Mouse (Mus musculus) limb, embryonic 12.5 days (tissue): ENCODE results near the gene Ildr2. TPM values are rescaled to one million over a fixed set of nuclear protein-coding genes. Genes with fewer than 3 reads are reported as not detected.

ENCODE experiments used
- ATAC-seq: fragments of 200-750 bp; cut with Nextera tagmentation; 2 replicates; pipeline ENCODE4 v1.8.0; 2017; ENCODE audit warnings: low read depth, moderate TSS enrichment; ENCODE audit not compliant: insufficient number of reproducible peaks, insufficient read depth, low FRiP score, low TSS enrichment
- H3K27ac ChIP-seq: fragments of 300-500 bp; sonication (generic); 2 replicates; pipeline ENCODE4 v1.5.1; 2016; ENCODE audit warnings: mild to moderate bottlenecking, moderate library complexity
- H3K27me3 ChIP-seq: fragments of 300-500 bp; sonication (generic); 2 replicates; pipeline ENCODE4 v1.6.1; 2016; ENCODE audit warnings: mild to moderate bottlenecking, moderate library complexity
- H3K36me3 ChIP-seq: fragments of 300-500 bp; sonication (generic); 2 replicates; pipeline ENCODE4 v1.6.1; 2016; ENCODE audit warnings: mild to moderate bottlenecking, moderate library complexity
- H3K4me1 ChIP-seq: fragments of 300-500 bp; sonication (generic); replicated peaks from 2 replicates; pipeline ENCODE4 v1.6.1; 2016
- H3K4me2 ChIP-seq: fragments of 300-500 bp; sonication (generic); 2 replicates; pipeline ENCODE4 v1.6.1; 2016; ENCODE audit warnings: mild to moderate bottlenecking, moderate library complexity
- H3K4me3 ChIP-seq: fragments of 300-500 bp; sonication (generic); replicated peaks from 2 replicates; pipeline ENCODE4 v1.5.1; 2016; ENCODE audit warnings: mild to moderate bottlenecking
- H3K9ac ChIP-seq: fragments of 300-500 bp; sonication (generic); replicated peaks from 2 replicates; pipeline ENCODE4 v1.6.1; 2016; ENCODE audit warnings: mild to moderate bottlenecking, moderate library complexity
- H3K9me3 ChIP-seq: fragments of 300-500 bp; sonication (generic); 2 replicates; pipeline ENCODE4 v1.6.1; 2016; ENCODE audit warnings: mild to moderate bottlenecking, moderate library complexity
- WGBS: fragments of 180-500 bp; shearing (Covaris S2); methylation state at CpG from one replicate; pipeline ENCODE4 v1.1.7; 2016; 5-methylcytosine and 5-hydroxymethylcytosine counted together
- polyA plus RNA-seq: library from polyadenylated mRNA; unstranded; fragments of >200 nt; fragmentation: Nextera tagmentation; extraction: Ambion mirVana; gene quantifications from 2 replicates; pipeline ENCODE4 v1.2.1, GENCODE M21; 2016

The Ildr2 gene
- polyA plus RNA-seq, 1 experiment from 2014 or later: 0.23 TPM

- ATAC-seq: no peak
- Histone ChIP-seq H3K4me2 (no peak overlapping the region), H3K27ac (no peak overlapping the region), H3K27me3 (peaks cover 28% of the 10 kb centered on the region), H3K9me3 (no peaks in the 10 kb centered on the region), H3K4me3 (no peak overlapping the region), H3K9ac (no peak overlapping the region), H3K36me3 (no peaks in the 10 kb centered on the region), H3K4me1 (peaks cover 6% of the 10 kb centered on the region; the same call in 1 of the 2 replicates)
- 69% methylated on average over 8 of the region's 8 CpGs for WGBS
Measured at GRCm38 (mm10) chr1:166304352-166305240, 50.7 kb downstream of the Ildr2 start.

DNA sequence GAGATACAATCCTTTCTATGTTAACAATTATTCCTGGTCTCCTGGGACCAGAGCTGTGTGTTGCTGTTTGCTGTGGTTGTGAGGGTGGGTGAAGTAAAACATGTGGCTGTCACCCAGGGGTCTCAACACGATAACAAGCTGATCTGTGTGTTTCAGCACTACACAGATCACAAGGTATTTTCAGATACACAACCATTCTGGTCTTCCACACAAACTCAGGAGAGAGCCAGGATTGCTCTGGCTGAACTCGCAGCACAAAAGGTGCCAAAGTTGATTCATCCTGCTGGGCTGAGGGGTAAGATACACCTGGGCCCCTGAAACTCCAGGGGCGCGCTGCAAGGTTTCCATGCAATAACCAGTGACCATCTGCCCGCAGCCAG, 54.5 kb downstream of the Ildr2 start:
- Histone ChIP-seq H3K4me2 (peak overlapping the region; percentile 96), H3K36me3 (no peaks in the 10 kb centered on the region), H3K9ac (peak overlapping the region; percentile 65), H3K4me1 (peaks cover 7% of the 10 kb centered on the region; the same call in 1 of the 2 replicates), H3K4me3 (peak overlapping the region; percentile 60), H3K9me3 (no peaks in the 10 kb centered on the region), H3K27me3 (peaks cover 42% of the 10 kb centered on the region), H3K27ac (no peak overlapping the region)
- ATAC-seq: no peak
- WGBS: 12% methylated on average over 5 of the region's 5 CpGs

DNA sequence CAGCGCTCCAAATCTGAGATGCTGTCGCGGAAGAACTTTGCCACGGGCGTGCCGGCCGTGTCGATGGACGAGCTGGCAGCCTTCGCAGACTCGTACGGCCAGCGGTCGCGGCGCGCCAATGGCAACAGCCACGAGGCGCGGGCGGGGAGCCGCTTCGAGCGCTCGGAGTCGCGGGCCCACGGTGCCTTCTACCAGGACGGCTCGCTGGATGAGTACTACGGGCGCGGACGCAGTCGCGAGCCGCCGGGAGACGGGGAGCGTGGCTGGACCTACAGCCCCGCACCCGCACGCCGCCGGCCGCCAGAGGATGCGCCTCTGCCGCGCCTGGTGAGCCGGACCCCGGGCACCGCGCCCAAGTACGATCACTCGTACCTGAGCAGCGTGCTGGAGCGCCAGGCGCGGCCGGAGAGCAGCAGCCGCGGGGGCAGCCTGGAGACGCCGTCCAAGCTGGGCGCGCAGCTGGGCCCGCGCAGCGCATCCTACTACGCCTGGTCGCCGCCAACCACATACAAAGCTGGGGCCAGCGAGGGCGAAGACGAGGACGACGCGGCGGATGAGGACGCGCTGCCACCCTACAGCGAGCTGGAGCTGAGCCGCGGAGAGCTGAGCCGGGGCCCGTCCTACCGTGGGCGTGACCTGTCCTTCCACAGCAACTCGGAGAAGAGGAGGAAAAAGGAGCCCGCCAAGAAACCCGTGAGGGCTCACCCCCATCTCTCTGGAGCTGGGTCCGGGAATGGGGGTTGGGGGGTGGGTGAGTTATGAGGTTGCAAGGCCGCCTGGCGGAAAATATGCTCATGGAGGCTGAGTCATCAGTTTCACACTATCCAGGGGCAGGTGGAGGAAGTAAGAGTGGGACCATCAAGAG, 55.1 kb downstream of the Ildr2 start:
- Histone ChIP-seq H3K4me1 (peaks cover 7% of the 10 kb centered on the region; the same call in 1 of the 2 replicates), H3K4me3 (peak overlapping the region; percentile 60), H3K27ac (no peak overlapping the region), H3K27me3 (peaks cover 42% of the 10 kb centered on the region), H3K9ac (peak overlapping the region; percentile 65), H3K4me2 (peak overlapping the region; percentile 96), H3K36me3 (no peaks in the 10 kb centered on the region), H3K9me3 (no peaks in the 10 kb centered on the region)
- 1% methylated on average over 90 of the region's 94 CpGs for WGBS
- peak; percentile 79 for ATAC-seq

DNA sequence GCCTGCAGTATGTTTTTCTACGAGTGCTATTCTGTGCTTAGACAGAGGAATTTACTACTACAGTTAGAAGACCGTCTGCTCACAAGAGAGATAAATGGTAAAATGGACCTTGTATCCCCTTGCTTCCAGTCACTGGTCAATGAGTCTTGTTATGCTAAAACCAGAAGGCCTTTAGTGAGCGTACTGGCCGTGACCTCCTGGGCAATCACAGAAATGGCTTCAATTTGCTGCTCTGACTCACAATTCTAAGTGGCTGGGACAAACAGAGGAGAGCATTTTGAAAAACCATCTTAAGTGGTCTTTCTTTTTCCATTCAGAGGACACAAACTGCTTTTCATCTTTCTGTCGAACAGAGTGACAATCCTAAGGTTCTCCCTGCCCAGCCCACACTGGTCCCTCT, 57.2 kb downstream of the Ildr2 start:
- 73% methylated on average over 5 of the region's 5 CpGs for WGBS
- H3K4me3 ChIP-seq: no peak overlapping the region
- no peak overlapping the region for H3K4me2 ChIP-seq
- no peaks in the 10 kb centered on the region for H3K36me3 ChIP-seq
- no peak for ATAC-seq
- no peak overlapping the region for H3K9ac ChIP-seq
- peaks cover 7% of the 10 kb centered on the region; the same call in 1 of the 2 replicates for H3K4me1 ChIP-seq
- no peak overlapping the region for H3K27ac ChIP-seq
- H3K9me3 ChIP-seq: no peaks in the 10 kb centered on the region
- peaks cover 42% of the 10 kb centered on the region for H3K27me3 ChIP-seq

DNA sequence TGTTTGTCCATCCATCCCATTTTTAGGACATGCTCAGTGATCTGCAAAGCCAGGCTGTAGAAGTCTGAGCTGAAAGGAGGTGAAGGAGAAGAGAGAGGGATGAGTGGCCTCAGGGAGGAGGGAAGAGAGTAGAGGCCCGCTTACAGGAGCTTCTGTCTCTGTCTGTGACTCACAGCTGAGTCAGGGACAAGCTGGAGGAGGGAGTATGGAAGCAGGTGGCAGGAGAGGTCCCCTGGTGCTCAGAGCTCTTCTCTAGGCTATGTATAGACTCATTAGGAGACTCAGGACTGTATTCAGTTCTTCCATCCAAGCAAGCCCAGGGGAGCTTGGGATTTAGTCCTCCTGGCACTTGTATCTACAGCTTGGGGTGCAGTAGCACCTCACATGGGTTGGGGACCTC, 59.7 kb downstream of the Ildr2 start:
- no peak overlapping the region for H3K4me3 ChIP-seq
- WGBS: 55% methylated on average over 1 of the region's 1 CpGs
- no peak for ATAC-seq

DNA sequence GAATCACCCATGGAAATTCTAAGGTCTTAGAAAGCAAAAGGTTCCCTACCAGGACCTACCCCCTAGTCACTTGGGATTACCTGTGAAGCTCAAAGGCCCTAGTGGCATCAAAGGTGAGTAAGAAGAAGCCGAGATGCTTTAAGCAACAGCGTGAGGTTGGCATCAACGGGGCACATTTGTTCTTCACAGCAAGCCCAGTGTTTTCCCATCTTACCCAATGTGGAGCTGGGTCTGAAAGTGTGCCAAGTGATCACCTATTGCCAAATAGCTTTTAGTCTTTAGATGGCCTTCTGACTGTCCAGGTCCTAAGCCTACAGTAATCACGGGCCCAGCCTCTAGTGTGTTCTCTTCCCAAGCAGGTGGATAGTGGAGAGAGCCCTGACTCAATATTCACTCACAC, 61.8 kb downstream of the Ildr2 start:
- H3K27ac ChIP-seq: no peak overlapping the region
- no peak overlapping the region for H3K9ac ChIP-seq
- H3K27me3 ChIP-seq: peaks cover 4% of the 10 kb centered on the region; the same call in 1 of the 2 replicates
- H3K4me3 ChIP-seq: no peak overlapping the region
- no peak for ATAC-seq
- 86% methylated on average over 4 of the region's 4 CpGs for WGBS
- no peaks in the 10 kb centered on the region for H3K36me3 ChIP-seq
- no peaks in the 10 kb centered on the region for H3K4me1 ChIP-seq
- no peaks in the 10 kb centered on the region for H3K9me3 ChIP-seq
- no peak overlapping the region for H3K4me2 ChIP-seq

More for the DNA sequence above, 59.7 kb downstream of the Ildr2 start:
- H3K27ac ChIP-seq: no peak overlapping the region
- no peaks in the 10 kb centered on the region for H3K9me3 ChIP-seq
- H3K36me3 ChIP-seq: no peaks in the 10 kb centered on the region
- peaks cover 24% of the 10 kb centered on the region for H3K27me3 ChIP-seq
- H3K4me1 ChIP-seq: peaks cover 7% of the 10 kb centered on the region; the same call in 1 of the 2 replicates
- H3K4me2 ChIP-seq: no peak overlapping the region
- H3K9ac ChIP-seq: no peak overlapping the region

GRCm38 (mm10) chr1:166319132-166319698, 65.3 kb downstream of the Ildr2 start:
- H3K4me1 ChIP-seq: no peaks in the 10 kb centered on the region
- WGBS: 12% methylated on average over 4 of the region's 4 CpGs
- no peak overlapping the region for H3K9ac ChIP-seq
- H3K4me3 ChIP-seq: no peak overlapping the region
- H3K27me3 ChIP-seq: no peaks in the 10 kb centered on the region
- H3K36me3 ChIP-seq: no peaks in the 10 kb centered on the region
- no peak overlapping the region for H3K27ac ChIP-seq
- no peak for ATAC-seq
- H3K9me3 ChIP-seq: no peaks in the 10 kb centered on the region
- H3K4me2 ChIP-seq: no peak overlapping the region

DNA sequence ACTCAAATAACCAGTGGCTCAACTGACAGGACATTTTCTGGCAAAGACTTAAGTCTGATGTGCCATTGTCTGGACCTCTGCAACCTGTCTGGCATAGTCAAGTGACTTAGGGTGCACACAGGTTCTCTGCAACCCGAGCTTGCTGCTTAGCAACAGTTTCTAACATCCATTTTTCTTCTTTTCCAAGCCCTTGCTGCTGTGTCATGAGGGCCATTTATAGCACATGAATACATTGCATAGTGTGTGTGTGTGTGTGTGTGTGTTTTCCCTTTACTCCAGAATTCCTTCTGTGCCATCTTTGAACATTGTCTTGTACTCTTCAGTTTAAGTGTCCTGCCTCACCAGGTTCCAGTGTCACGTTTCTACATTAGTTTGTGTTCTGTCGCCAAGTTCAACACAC, 72.5 kb downstream of the Ildr2 start:
- H3K4me1 ChIP-seq: no peaks in the 10 kb centered on the region
- H3K4me2 ChIP-seq: no peak overlapping the region
- WGBS: 80% methylated on average over 3 of the region's 3 CpGs
- no peak overlapping the region for H3K27ac ChIP-seq
- no peak overlapping the region for H3K4me3 ChIP-seq
- no peak for ATAC-seq
- H3K9ac ChIP-seq: no peak overlapping the region
- no peaks in the 10 kb centered on the region for H3K27me3 ChIP-seq
- H3K9me3 ChIP-seq: no peaks in the 10 kb centered on the region
- no peaks in the 10 kb centered on the region for H3K36me3 ChIP-seq

- no peak for ATAC-seq
- 59% methylated on average over 3 of the region's 3 CpGs for WGBS
Measured at GRCm38 (mm10) chr1:166330752-166331151, 76.8 kb downstream of the Ildr2 start.

DNA sequence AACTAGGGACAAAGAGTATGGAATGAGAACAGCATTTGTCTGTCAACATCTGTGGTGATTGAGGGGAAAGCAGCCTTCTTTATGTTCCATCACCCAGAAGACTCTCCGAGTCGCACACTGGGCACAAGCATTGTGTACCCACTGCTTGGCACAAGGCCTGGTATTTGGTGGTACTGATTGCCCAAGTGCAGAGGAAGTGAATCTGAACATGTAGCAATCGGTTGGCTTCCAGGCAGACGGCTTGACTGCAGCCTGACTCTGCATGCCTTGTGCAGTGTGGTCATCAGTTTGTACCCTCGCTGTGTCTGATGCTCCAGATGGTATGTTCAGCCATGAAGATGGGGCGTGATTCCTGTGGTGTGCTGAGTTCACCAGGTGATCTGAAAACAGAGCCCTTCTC, 85.2 kb downstream of the Ildr2 start:
- H3K4me2 ChIP-seq: no peak overlapping the region
- no peak overlapping the region for H3K27ac ChIP-seq
- no peak overlapping the region for H3K4me3 ChIP-seq
- no peaks in the 10 kb centered on the region; the same call in 1 of the 2 replicates for H3K4me1 ChIP-seq
- no peaks in the 10 kb centered on the region for H3K9me3 ChIP-seq
- H3K36me3 ChIP-seq: no peaks in the 10 kb centered on the region
- WGBS: 86% methylated on average over 6 of the region's 6 CpGs
- no peak for ATAC-seq
- H3K9ac ChIP-seq: no peak overlapping the region
- H3K27me3 ChIP-seq: no peaks in the 10 kb centered on the region

More at GRCm38 (mm10) chr1:166330752-166331151, 76.8 kb downstream of the Ildr2 start:
- Histone ChIP-seq H3K9ac (no peak overlapping the region), H3K36me3 (no peaks in the 10 kb centered on the region), H3K4me1 (no peaks in the 10 kb centered on the region), H3K4me3 (no peak overlapping the region), H3K27ac (no peak overlapping the region), H3K9me3 (no peaks in the 10 kb centered on the region), H3K4me2 (no peak overlapping the region), H3K27me3 (no peaks in the 10 kb centered on the region)

GRCm38 (mm10) chr1:166342060-166342459, 88.1 kb downstream of the Ildr2 start:
- Histone ChIP-seq H3K27ac (no peak overlapping the region), H3K4me3 (no peak overlapping the region), H3K27me3 (no peaks in the 10 kb centered on the region), H3K4me1 (no peaks in the 10 kb centered on the region; the same call in 1 of the 2 replicates), H3K4me2 (no peak overlapping the region), H3K36me3 (no peaks in the 10 kb centered on the region), H3K9ac (no peak overlapping the region), H3K9me3 (no peaks in the 10 kb centered on the region)
- WGBS: 55% methylated on average over 2 of the region's 2 CpGs
- ATAC-seq: no peak
